Mouse (Mus musculus): ENCODE data around the gene Snx13. TPM values are rescaled to one million over a fixed set of nuclear protein-coding genes. Genes with fewer than 3 reads are reported as not detected.
A peak's percentile ranks its signal among the peaks of the same experiment; 100 is the strongest.

Gene Snx13
- polyA plus RNA-seq, 1 experiment from 2014 or later, result 23.4 TPM

DNA sequence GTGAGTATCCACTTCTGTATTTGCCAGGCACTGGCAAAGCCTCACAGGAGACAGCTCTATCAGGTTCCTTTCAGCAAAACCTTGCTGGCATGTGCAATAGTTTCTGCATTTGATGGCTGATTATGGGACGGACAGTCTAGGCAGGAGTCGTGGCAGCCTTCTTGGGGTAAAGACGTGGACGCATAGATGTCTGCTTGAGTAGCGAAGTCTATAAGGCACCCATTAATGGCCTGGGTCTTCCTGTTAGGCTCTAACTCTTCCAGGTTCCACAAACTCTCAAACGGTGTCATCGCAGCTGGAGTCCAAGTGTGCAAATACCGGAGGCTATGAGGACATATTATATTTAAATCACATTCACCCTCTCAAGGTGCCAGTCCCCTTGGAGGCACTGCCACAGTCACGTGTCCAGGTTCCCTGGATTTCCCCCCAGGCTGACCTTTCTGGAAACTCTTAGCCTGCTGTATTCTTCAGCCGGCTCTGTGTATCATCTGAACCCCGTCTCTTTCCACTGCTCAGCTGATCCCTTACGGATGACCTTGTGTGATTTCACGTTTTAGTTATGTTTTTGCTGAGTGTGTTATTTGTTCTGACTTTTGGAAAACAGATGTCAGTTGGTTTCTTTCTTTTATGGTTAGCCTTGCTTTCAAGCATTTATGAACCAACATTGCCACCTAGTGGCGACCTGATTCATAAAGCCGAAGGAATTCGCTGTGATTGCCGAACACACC, 144.9 kb downstream of the Snx13 start:
- 44% methylated on average over 17 of the region's 17 CpGs for WGBS
- no peaks in the 10 kb centered on the region for H3K27me3 ChIP-seq (ENCODE audit: insufficient read depth, low read length)
- no peak overlapping the region for H3K4me3 ChIP-seq (ENCODE audit: low read depth, low read length)
- DNase-seq (peak; percentile 96), ATAC-seq (ENCODE audit: insufficient read depth) (peak; percentile 52; the same call in 1 of the 2 replicates)
- no peaks in the 10 kb centered on the region for H3K9me3 ChIP-seq (ENCODE audit: low read depth, low read length)
- peak overlapping the region; percentile 52 for H3K4me2 ChIP-seq
- no peaks in the 10 kb centered on the region for H3K4me1 ChIP-seq (ENCODE audit: insufficient read depth)
- H3K36me3 ChIP-seq (ENCODE audit: insufficient read depth), result no peaks in the 10 kb centered on the region
- TF ChIP-seq CTCF (IDR thresholded peaks at IDR 0.05; ENCODE audit: low read depth), result peak; percentile 76
- H3K27ac ChIP-seq (ENCODE audit: low read depth), result no peak overlapping the region
- H3K9ac ChIP-seq, result no peak overlapping the region

GRCm38 (mm10) chr12:35192426-35192769, 145.4 kb downstream of the Snx13 start:
- no peaks in the 10 kb centered on the region for H3K4me1 ChIP-seq (ENCODE audit: insufficient read depth)
- H3K36me3 ChIP-seq (ENCODE audit: insufficient read depth), result no peaks in the 10 kb centered on the region
- peak; percentile 77; the same call in 1 of the 2 replicates for ATAC-seq (ENCODE audit: insufficient read depth)
- no peaks in the 10 kb centered on the region for H3K9me3 ChIP-seq (ENCODE audit: low read depth, low read length)
- H3K9ac ChIP-seq, result no peak overlapping the region
- no peaks in the 10 kb centered on the region for H3K27me3 ChIP-seq (ENCODE audit: insufficient read depth, low read length)
- no peak for DNase-seq
- no peak overlapping the region for H3K27ac ChIP-seq (ENCODE audit: low read depth)
- H3K4me3 ChIP-seq (ENCODE audit: low read depth, low read length), result no peak overlapping the region
- WGBS, result 13% methylated on average over 2 of the region's 2 CpGs
- H3K4me2 ChIP-seq, result peak overlapping the region; percentile 52
- no peak for TF ChIP-seq CTCF (IDR thresholded peaks at IDR 0.05; ENCODE audit: low read depth)

MicroRNA genes within 50 kb of the gene (microRNA counts, 519-probe panel; counts per million panel counts)
- microRNA mmu-miR-680, result 30.5 counts per million

Small RNA genes within 50 kb of the gene (microRNA-seq; reads per million reads assigned to microRNA genes)
- gene Mir680-3 (ENCODE audit: borderline number of aligned reads), result not detected

Other genes with a start within 250 kb of the Snx13 start
- gene Hdac9, start 130.1 kb upstream of the Snx13 start, polyA plus RNA-seq (2014; fragmentation: Nextera tagmentation; extraction: Ambion mirVana), result 7.5 and 7.6 TPM in 2 replicates
- gene Prps1l1, start 62.4 kb upstream of the Snx13 start, polyA plus RNA-seq (2014; fragmentation: Nextera tagmentation; extraction: Ambion mirVana), result not detected in 2 replicates